In the genomic region with DNA sequence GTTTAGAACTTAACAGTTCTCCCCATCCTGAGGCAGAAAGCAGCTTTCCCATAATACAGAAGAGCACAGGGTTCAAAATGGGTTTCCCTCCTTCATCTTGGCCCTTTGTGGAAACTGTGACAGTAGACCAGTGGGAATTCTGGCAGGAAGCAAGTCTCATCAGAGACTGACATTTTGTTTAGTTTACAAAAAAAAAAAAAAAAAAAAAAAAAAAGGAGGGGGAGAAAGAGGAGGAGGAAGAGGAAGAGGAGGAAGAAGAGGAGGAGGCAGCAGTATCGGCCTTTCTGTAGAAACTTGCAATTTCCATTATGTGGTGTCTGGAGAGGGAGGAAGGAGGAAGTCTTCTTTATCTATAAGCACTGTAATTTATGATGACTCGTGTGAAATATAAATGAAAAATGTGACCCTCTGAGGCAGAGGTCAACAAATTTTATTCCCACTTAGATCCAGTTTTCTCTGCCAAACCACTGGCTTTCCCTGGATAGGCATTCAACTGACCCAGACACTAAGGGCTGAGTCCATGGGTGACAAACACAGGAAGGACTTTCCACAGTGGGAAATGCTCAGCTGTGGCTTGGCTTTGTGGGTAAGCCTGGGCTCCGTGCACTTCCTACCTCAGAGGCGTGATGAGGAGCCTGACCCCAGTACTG, we compare ENCODE assay signal across 16 mouse cellular contexts. TPM values are rescaled to one million over a fixed set of nuclear protein-coding genes. Genes with fewer than 3 reads are reported as not detected.
DNase-seq lines count a peak whose midpoint lies in the region; ATAC-seq and TF ChIP-seq lines count a peak whose summit lies in the region.
"Had no signal": no experiment of that assay in that cellular context is flagged by ENCODE, and none has a peak within 500 bp of the region (broad histone marks: within the 10 kb centered on the region; RNA-seq: fewer than 3 reads in every experiment).

No protein-coding gene starts in this region.

- H3K4me1 ChIP-seq in kidney, embryonic 15.5 days = peaks cover 69% of the 10 kb centered on the region
- H3K4me1 ChIP-seq in CH12.LX (ENCODE audit: control insufficient read depth in 1 of 2, insufficient read depth in 2 of 2) = peaks cover 3 to 26% of the 10 kb centered on the region in 2 experiments; a peak in 2 of 4 replicates
- H3K4me1 ChIP-seq in liver, embryonic 15.5 days (replicated peaks) = peaks cover 63% of the 10 kb centered on the region
- H3K4me1 ChIP-seq in thymus, adult 2 months (replicated peaks; ENCODE audit: control insufficient read depth, insufficient read depth, low read length) = peaks cover 31% of the 10 kb centered on the region

- H3K36me3 ChIP-seq in kidney, embryonic 15.5 days = no peaks in the 10 kb centered on the region
- H3K36me3 ChIP-seq in CH12.LX (replicated peaks in 1 of 2; ENCODE audit: control insufficient read depth in 1 of 2, insufficient read depth in 1 of 2, low read length in 1 of 2) = peaks cover 0 to 31% of the 10 kb centered on the region in 2 experiments
- H3K36me3 ChIP-seq in liver, embryonic 15.5 days (replicated peaks) = no peaks in the 10 kb centered on the region
- H3K36me3 ChIP-seq in thymus, adult 2 months (ENCODE audit: control insufficient read depth, insufficient read depth, low read length) = no peaks in the 10 kb centered on the region
- H3K36me3 ChIP-seq: embryonic facial prominence, embryonic 15.5 days; hindbrain, embryonic 13.5 days; midbrain, embryonic 10.5 days had no signal

- no peak overlapping the region for H3K4me2 ChIP-seq in kidney, embryonic 15.5 days
- H3K4me2 ChIP-seq in CH12.LX (ENCODE audit: insufficient read depth, low read depth, poor library complexity, severe bottlenecking) = no peak overlapping the region
- no peak overlapping the region for H3K4me2 ChIP-seq in liver, embryonic 15.5 days
- H3K4me2 ChIP-seq: embryonic facial prominence, embryonic 15.5 days; hindbrain, embryonic 13.5 days had no signal

- dilution Hi-C loops in CH12.LX (cut with MboI; ENCODE audit: extremely low pct_ligation_motif_present, extremely low pct_unique_long_range_greater_than_20kb, low sequenced_read_pairs) = no loop called here

- H3K27me3 ChIP-seq in kidney, embryonic 15.5 days = no peaks in the 10 kb centered on the region
- H3K27me3 ChIP-seq in CH12.LX (replicated peaks) = no peaks in the 10 kb centered on the region
- H3K27me3 ChIP-seq in liver, embryonic 15.5 days = no peaks in the 10 kb centered on the region
- no peaks in the 10 kb centered on the region for H3K27me3 ChIP-seq in thymus, adult 2 months (ENCODE audit: control insufficient read depth, insufficient read depth, low read length)
- H3K27me3 ChIP-seq: embryonic facial prominence, embryonic 15.5 days; hindbrain, embryonic 13.5 days had no signal

- no peak overlapping the region for H3K9ac ChIP-seq in kidney, embryonic 15.5 days
- no peak overlapping the region for H3K9ac ChIP-seq in CH12.LX (ENCODE audit: insufficient read depth, low read depth)
- no peak overlapping the region for H3K9ac ChIP-seq in liver, embryonic 15.5 days
- H3K9ac ChIP-seq: embryonic facial prominence, embryonic 15.5 days; forebrain, postnatal 0 days; hindbrain, embryonic 13.5 days had no signal

- H3K27ac ChIP-seq in kidney, embryonic 15.5 days = peak overlapping the region; percentile 64
- H3K27ac ChIP-seq in CH12.LX (ENCODE audit: insufficient read depth, low read depth) = no peak overlapping the region
- peak overlapping the region; percentile 43; the same call in 1 of the 2 replicates for H3K27ac ChIP-seq in liver, embryonic 15.5 days (replicated peaks)
- H3K27ac ChIP-seq in thymus, adult 2 months (ENCODE audit: control insufficient read depth, insufficient read depth, low read length) = no peak overlapping the region
- H3K27ac ChIP-seq: embryonic facial prominence, embryonic 15.5 days; hindbrain, embryonic 13.5 days; midbrain, embryonic 10.5 days had no signal

- H3K4me3 ChIP-seq in kidney, embryonic 15.5 days (replicated peaks) = no peak overlapping the region
- no peak overlapping the region for H3K4me3 ChIP-seq in CH12.LX (replicated peaks in 1 of 3; ENCODE audit: low read depth in 2 of 3, low read length in 2 of 3, poor library complexity in 1 of 3)
- H3K4me3 ChIP-seq in liver, embryonic 15.5 days (replicated peaks) = no peak overlapping the region
- no peak overlapping the region for H3K4me3 ChIP-seq in thymus, adult 2 months (ENCODE audit: control insufficient read depth, insufficient read depth, low read length)
- H3K4me3 ChIP-seq: embryonic facial prominence, embryonic 15.5 days; hindbrain, embryonic 13.5 days; midbrain, embryonic 10.5 days had no signal

- TF ChIP-seq RAD21 in CH12.LX (IDR thresholded peaks at IDR 0.05; ENCODE audit: low read depth, low read length) = no peak

- in situ Hi-C loops in CH12.LX (cut with MboI; ENCODE audit: low pct_ligation_motif_present, low pct_unique_long_range_greater_than_20kb, low sequenced_read_pairs) = loop anchor here (25.0 kb wide), 1 partner anchor 897 kb away; no protein-coding TSS in a partner anchor

- H3K9me3 ChIP-seq in kidney, embryonic 15.5 days (replicated peaks) = no peaks in the 10 kb centered on the region
- no peaks in the 10 kb centered on the region for H3K9me3 ChIP-seq in CH12.LX (replicated peaks; ENCODE audit: low read length)
- H3K9me3 ChIP-seq in liver, embryonic 15.5 days (replicated peaks) = no peaks in the 10 kb centered on the region
- H3K9me3 ChIP-seq: embryonic facial prominence, embryonic 15.5 days; hindbrain, embryonic 13.5 days; midbrain, embryonic 10.5 days had no signal

- no peak for TF ChIP-seq EP300 in CH12.LX (IDR thresholded peaks at IDR 0.05; ENCODE audit: low read length)

- no peak for DNase-seq in kidney, adult 18-20 months
- DNase-seq in 3T3-L1 (ENCODE audit: low read depth, low spot score) (peak; percentile 56), CH12.LX (ENCODE audit: extremely low read depth) (no peak)
- no peak for DNase-seq in thymus, adult 2 months
- no peak for DNase-seq in right cerebral cortex, postnatal 36 days (ENCODE audit: low spot score in 2 of 2)
- no peak for DNase-seq in left cerebral cortex, adult 11 months (ENCODE audit: low spot score)
- DNase-seq: cerebellum, postnatal 25 days; forebrain, postnatal 0 days; heart, adult 18-20 months; spleen, adult 18-20 months; thymus, adult 18-20 months had no signal

- TF ChIP-seq CTCF in CH12.LX (conservative IDR thresholded peaks at IDR 0.05 in 1 of 2, IDR thresholded peaks at IDR 0.05 in 1 of 2; ENCODE audit: low read depth in 2 of 2, low read length in 2 of 2) = no peak
- TF ChIP-seq CTCF in thymus, adult 2 months (IDR thresholded peaks at IDR 0.05; ENCODE audit: borderline replicate concordance, control insufficient read depth, extremely low read depth, insufficient read depth, low read length, poor library complexity) = no peak

- no peak for TF ChIP-seq POLR2A in CH12.LX (IDR thresholded peaks at IDR 0.05; ENCODE audit: low read depth, low read length)
- no peak for TF ChIP-seq POLR2A in thymus, adult 2 months (IDR thresholded peaks at IDR 0.05; ENCODE audit: control insufficient read depth, extremely low read depth, insufficient read depth, low read length, poor library complexity)

- peaks cover 4% of the 10 kb centered on the region; the same call in 1 of the 2 replicates for H3K79me2 ChIP-seq in CH12.LX (replicated peaks; ENCODE audit: control insufficient read depth, extremely low read depth, insufficient read depth, poor library complexity, severe bottlenecking)

- whole genome bisulfite sequencing in kidney, embryonic 15.5 days = 53% methylated on average over 4 of the region's 4 CpGs
- WGBS in liver, embryonic 15.5 days (ENCODE audit: insufficient replicate concordance) = 27% methylated on average over 4 of the region's 4 CpGs
- WGBS in thymus, adult 2 months = 38% methylated on average over 4 of the region's 4 CpGs

- ATAC-seq in kidney, embryonic 15.5 days (replicated peaks; ENCODE audit: low FRiP score) = 0 out of 2 replicates have a peak, but pooled peaks have one; percentile 52
- no peak for ATAC-seq in liver, embryonic 15.5 days (ENCODE audit: insufficient read depth)
- ATAC-seq: forebrain, postnatal 0 days had no signal

TF ChIP-seq in CH12.LX, 34 proteins besides CTCF, POLR2A, EP300 and RAD21:
- TF ChIP-seq ZMIZ1 (IDR thresholded peaks at IDR 0.05; ENCODE audit: low read depth, low read length) (no peak), ZNF384 (IDR thresholded peaks at IDR 0.05; ENCODE audit: low read depth, low read length) (peak; percentile 30; the same call in 1 of the 2 replicates)

RNA-seq across cellular contexts. Expression of gene Pik3r1, which starts 28.2 kb away (rescaled TPM):
- polyA plus RNA-seq in kidney, embryonic 15.5 days (2015; fragmentation: Nextera tagmentation; extraction: Ambion mirVana) = 40.3 and 40.9 TPM in 2 replicates
- total RNA-seq in CH12.LX (2012; rRNA removed) = 17.0 and 17.5 TPM in 2 replicates
- 20.2 and 21.0 TPM in 2 replicates for total RNA-seq in CH12.LX (2014; rRNA removed)
- polyA plus RNA-seq in CH12.LX (2012; ENCODE audit: insufficient read length, low read depth) = 19.3 and 20.9 TPM in 2 replicates
- 20.3 and 22.6 TPM in 2 replicates for polyA plus RNA-seq in liver, embryonic 15.5 days (2015; fragmentation: Nextera tagmentation; extraction: Ambion mirVana)
- 33.1 and 35.2 TPM in 2 replicates for polyA plus RNA-seq in thymus, adult 2 months (2012; rRNA removed)

Comparison
In these comparisons a context has a peak if more than half of its experiments do, and no peak if none do; other contexts are left out.
1. H3K27ac ChIP-seq: peak in kidney, embryonic 15.5 days (single experiment) and liver, embryonic 15.5 days (single experiment); none in CH12.LX (single experiment) and thymus, adult 2 months (single experiment).